Mouse (Mus musculus) neural tube, embryonic 14.5 days (tissue): ENCODE results near the gene Ube2o. TPM values are rescaled to one million over a fixed set of nuclear protein-coding genes. Genes with fewer than 3 reads are reported as not detected.

Source experiments
- ATAC-seq: fragments of 200-750 bp; cut with Nextera tagmentation; 2 replicates; pipeline ENCODE4 v1.8.0; 2017; ENCODE audit warnings: low read depth, mild to moderate bottlenecking, moderate TSS enrichment, moderate library complexity
- H3K27ac ChIP-seq: fragments of 300-500 bp; sonication (generic); 2 replicates; pipeline ENCODE4 v1.5.1; 2014; ENCODE audit warnings: low read depth, mild to moderate bottlenecking, control low read depth, low read length, moderate library complexity, mixed read lengths
- H3K27me3 ChIP-seq: fragments of 300-500 bp; sonication (generic); 2 replicates; pipeline ENCODE4 v1.6.1; 2014; ENCODE audit warnings: low read length; ENCODE audit not compliant: control insufficient read depth, insufficient read depth
- H3K36me3 ChIP-seq: fragments of 300-500 bp; sonication (generic); 2 replicates; pipeline ENCODE4 v1.6.1; 2014; ENCODE audit warnings: low read length, mixed read lengths; ENCODE audit not compliant: control insufficient read depth, insufficient read depth
- H3K4me1 ChIP-seq: fragments of 300-500 bp; sonication (generic); 2 replicates; pipeline ENCODE4 v1.6.1; 2014; ENCODE audit warnings: low read length; ENCODE audit not compliant: control insufficient read depth, insufficient read depth
- H3K4me2 ChIP-seq: fragments of 300-500 bp; sonication (generic); 2 replicates; pipeline ENCODE4 v1.6.1; 2014; ENCODE audit warnings: mild to moderate bottlenecking, low read depth, low read length, control low read depth
- H3K4me3 ChIP-seq: fragments of 300-500 bp; sonication (generic); 2 replicates; pipeline ENCODE4 v1.5.1; 2014; ENCODE audit warnings: low read depth, low read length, control low read depth, mixed read lengths
- H3K9ac ChIP-seq: fragments of 300-500 bp; sonication (generic); replicated peaks from 2 replicates; pipeline ENCODE4 v1.6.1; 2014; ENCODE audit warnings: low read depth, mild to moderate bottlenecking, control low read depth, low read length, mixed read lengths
- H3K9me3 ChIP-seq: fragments of 300-500 bp; sonication (generic); 2 replicates; pipeline ENCODE4 v1.6.1; 2016; ENCODE audit warnings: low read length; ENCODE audit not compliant: control insufficient read depth
- WGBS: fragments of 180-500 bp; shearing (Covaris S2); extraction: QIAGEN DNeasy Blood & Tissue Kit; methylation state at CpG from one replicate; pipeline ENCODE4 v1.1.7; 2014; 5-methylcytosine and 5-hydroxymethylcytosine counted together
- polyA plus RNA-seq: library from polyadenylated mRNA; unstranded; fragments of >200 nt; fragmentation: Nextera tagmentation; extraction: Ambion mirVana; gene quantifications from 2 replicates; pipeline ENCODE4 v1.2.1, GENCODE M21; 2014

The Ube2o gene
- polyA plus RNA-seq, 1 experiment from 2014 or later = 30.2 TPM

DNA sequence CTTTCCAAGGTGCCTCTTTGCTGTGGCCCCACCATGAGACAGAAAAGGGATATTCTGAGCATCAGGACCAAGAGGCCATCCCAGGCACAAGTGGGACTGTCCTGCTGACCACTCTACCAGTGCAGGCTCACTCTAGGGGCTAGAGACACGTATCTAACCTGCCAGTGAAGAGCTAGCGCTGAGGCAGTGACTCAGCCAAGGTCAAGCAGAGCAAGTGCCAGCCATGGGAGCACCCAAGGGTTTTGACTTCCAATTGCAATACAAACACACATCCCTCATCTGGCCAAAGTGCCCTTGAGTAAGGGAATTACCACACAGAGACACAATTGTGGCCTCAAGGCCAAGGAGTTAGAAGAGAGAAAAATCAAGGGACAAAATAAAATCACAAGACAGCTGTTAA is 5.9 kb downstream of the Ube2o start:
- no peak overlapping the region for H3K27ac ChIP-seq
- H3K9me3 ChIP-seq = no peaks in the 10 kb centered on the region
- no peak overlapping the region for H3K4me3 ChIP-seq
- 84% methylated on average over 2 of the region's 2 CpGs for WGBS
- no peaks in the 10 kb centered on the region for H3K36me3 ChIP-seq
- peaks cover 56% of the 10 kb centered on the region for H3K4me1 ChIP-seq
- no peak overlapping the region for H3K4me2 ChIP-seq
- no peak for ATAC-seq
- H3K9ac ChIP-seq = no peak overlapping the region
- H3K27me3 ChIP-seq = no peaks in the 10 kb centered on the region

DNA sequence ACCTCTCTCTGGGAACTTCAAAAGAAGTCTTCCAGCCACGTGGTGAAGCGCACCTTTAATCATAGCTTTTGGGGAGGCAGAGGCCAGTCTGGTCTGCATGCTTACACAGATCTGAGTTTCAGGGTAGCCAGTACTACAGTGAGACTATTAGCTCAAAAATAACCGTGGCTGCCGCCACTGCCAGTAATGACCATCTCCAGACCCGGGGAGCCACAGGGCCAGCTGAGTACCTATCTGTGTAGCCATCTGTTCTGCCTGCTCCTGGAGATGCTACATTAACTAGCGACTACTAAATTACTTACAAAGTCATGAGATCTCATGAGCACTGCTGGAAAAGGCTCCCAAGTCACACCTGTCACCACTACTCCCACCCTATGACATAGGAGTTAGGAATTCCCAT is 6.3 kb downstream of the Ube2o start:
- H3K36me3 ChIP-seq = no peaks in the 10 kb centered on the region
- WGBS = 44% methylated on average over 6 of the region's 6 CpGs
- H3K27me3 ChIP-seq = no peaks in the 10 kb centered on the region
- no peak overlapping the region for H3K4me3 ChIP-seq
- H3K9me3 ChIP-seq = no peaks in the 10 kb centered on the region
- H3K27ac ChIP-seq = no peak overlapping the region
- no peak overlapping the region for H3K9ac ChIP-seq
- no peak for ATAC-seq
- no peak overlapping the region for H3K4me2 ChIP-seq
- H3K4me1 ChIP-seq = peaks cover 54% of the 10 kb centered on the region

- no peak overlapping the region for H3K9ac ChIP-seq
- ATAC-seq = no peak
- WGBS = 56% methylated on average over 6 of the region's 6 CpGs
- H3K36me3 ChIP-seq = no peaks in the 10 kb centered on the region
- no peak overlapping the region for H3K27ac ChIP-seq
- no peak overlapping the region for H3K4me2 ChIP-seq
- H3K4me1 ChIP-seq = peaks cover 49% of the 10 kb centered on the region
- no peaks in the 10 kb centered on the region for H3K9me3 ChIP-seq
- no peak overlapping the region for H3K4me3 ChIP-seq
- H3K27me3 ChIP-seq = no peaks in the 10 kb centered on the region
Measured at GRCm38 (mm10) chr11:116574486-116574885, 6.8 kb downstream of the Ube2o start.

- H3K27ac ChIP-seq = no peak overlapping the region
- no peaks in the 10 kb centered on the region for H3K36me3 ChIP-seq
- ATAC-seq = no peak
- H3K9me3 ChIP-seq = no peaks in the 10 kb centered on the region
- H3K9ac ChIP-seq = 0 out of 2 replicates have a peak overlapping the region, but pooled peaks have one; percentile 16
- H3K4me1 ChIP-seq = peaks cover 35% of the 10 kb centered on the region
- H3K27me3 ChIP-seq = no peaks in the 10 kb centered on the region
- WGBS = 61% methylated on average over 12 of the region's 12 CpGs
- H3K4me3 ChIP-seq = no peak overlapping the region
- no peak overlapping the region for H3K4me2 ChIP-seq
Measured at GRCm38 (mm10) chr11:116572756-116573543, 8.3 kb downstream of the Ube2o start.

DNA sequence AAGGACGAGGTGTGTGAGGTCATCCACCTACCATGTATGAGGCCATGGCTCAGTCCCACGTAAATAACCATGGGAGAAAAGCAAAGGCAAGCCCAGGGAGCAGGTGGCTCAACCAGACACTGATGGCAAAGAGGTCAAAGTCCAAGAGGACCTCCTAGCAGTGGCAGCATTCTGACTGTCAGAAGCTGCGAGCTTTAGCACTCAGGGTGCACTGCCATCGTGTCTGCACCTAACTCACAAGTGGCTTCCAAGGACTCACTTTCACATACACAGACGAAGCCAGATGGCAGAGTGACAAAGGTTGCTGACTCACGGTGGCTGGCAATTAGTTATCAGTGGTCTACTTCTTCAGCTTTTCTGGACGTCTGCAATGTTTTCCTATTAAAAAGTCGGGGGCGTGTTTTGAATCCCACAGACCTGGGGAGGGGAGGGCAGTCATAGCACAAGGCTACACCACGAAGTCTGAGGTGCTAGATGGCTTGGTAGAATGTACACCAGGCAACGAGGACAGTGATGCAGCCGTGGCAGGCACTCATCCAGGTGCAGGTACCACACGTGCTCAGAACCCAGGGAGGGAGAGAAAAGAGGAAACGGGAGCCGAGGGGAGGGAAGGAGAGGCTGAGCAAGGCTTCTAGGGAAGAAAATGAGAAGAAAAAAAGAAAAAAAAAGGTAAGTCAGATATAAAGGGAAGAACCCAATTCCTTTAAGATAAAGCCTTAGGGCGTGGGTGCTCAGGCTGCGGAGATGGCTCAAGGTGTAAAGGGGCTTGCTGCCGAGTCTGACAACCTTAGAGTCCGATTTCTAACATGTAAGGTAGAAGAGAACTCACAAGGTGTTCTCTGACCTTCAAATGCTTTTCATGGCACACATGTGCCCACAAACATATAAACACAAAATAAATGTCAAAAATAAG is 9.2 kb downstream of the Ube2o start:
- H3K27ac ChIP-seq = no peak overlapping the region
- 84% methylated on average over 19 of the region's 19 CpGs for WGBS
- no peak for ATAC-seq
- H3K9me3 ChIP-seq = no peaks in the 10 kb centered on the region
- peaks cover 32% of the 10 kb centered on the region for H3K4me1 ChIP-seq
- no peak overlapping the region for H3K4me3 ChIP-seq
- no peaks in the 10 kb centered on the region for H3K27me3 ChIP-seq
- H3K9ac ChIP-seq = 0 out of 2 replicates have a peak overlapping the region, but pooled peaks have one; percentile 16
- no peak overlapping the region for H3K4me2 ChIP-seq
- no peaks in the 10 kb centered on the region for H3K36me3 ChIP-seq

- H3K4me1 ChIP-seq = peaks cover 26% of the 10 kb centered on the region
- no peak overlapping the region for H3K27ac ChIP-seq
- H3K4me3 ChIP-seq = no peak overlapping the region
- H3K27me3 ChIP-seq = no peaks in the 10 kb centered on the region
- H3K36me3 ChIP-seq = no peaks in the 10 kb centered on the region
- H3K9me3 ChIP-seq = no peaks in the 10 kb centered on the region
- WGBS = 83% methylated on average over 7 of the region's 7 CpGs
- no peak overlapping the region for H3K9ac ChIP-seq
- no peak overlapping the region for H3K4me2 ChIP-seq
- ATAC-seq = no peak
Measured at GRCm38 (mm10) chr11:116570821-116571220, 10.4 kb downstream of the Ube2o start.

GRCm38 (mm10) chr11:116567531-116567930 is 13.7 kb downstream of the Ube2o start:
- Histone ChIP-seq H3K9ac (no peak overlapping the region), H3K27ac (no peak overlapping the region), H3K36me3 (no peaks in the 10 kb centered on the region), H3K4me2 (no peak overlapping the region), H3K27me3 (no peaks in the 10 kb centered on the region), H3K9me3 (no peaks in the 10 kb centered on the region), H3K4me3 (no peak overlapping the region), H3K4me1 (no peaks in the 10 kb centered on the region; the same call in 1 of the 2 replicates)
- ATAC-seq = no peak
- WGBS = 79% methylated on average over 8 of the region's 8 CpGs

DNA sequence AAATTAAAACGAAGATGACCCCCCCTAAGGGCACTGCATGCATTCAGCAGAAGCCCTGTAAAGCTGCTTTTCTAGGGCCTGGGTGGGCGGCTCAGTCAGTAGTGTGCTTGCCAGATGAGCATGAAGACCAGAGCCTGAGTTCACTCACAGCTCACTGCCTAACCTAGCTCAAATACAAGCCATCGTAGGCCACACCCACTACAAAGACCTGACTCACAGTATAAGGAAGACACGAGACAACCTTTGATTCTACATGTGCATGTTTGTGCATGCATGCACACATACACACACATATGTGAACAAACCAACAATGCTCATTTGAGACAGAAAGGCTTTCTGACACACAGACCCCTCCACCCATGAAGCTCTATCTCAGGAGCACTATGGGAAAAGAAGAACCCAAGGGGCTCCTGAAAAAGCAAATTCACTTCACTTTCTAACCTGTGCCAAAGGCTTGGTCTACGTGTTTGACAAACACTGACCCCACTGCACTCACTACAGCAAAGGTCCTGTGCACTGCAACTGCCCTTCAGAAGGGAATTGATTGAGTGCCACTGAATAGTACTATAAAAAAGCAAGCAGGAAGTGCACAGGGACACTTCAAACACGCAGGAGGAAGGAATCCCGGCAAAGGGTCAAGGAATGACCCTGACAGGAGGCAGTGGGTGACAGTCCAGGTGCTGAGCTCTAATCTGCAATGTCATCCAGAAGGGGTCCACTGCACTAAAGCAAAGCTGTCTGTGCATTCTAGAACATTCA is 15.8 kb downstream of the Ube2o start:
- H3K36me3 ChIP-seq = no peaks in the 10 kb centered on the region
- no peak overlapping the region for H3K4me2 ChIP-seq
- no peaks in the 10 kb centered on the region for H3K9me3 ChIP-seq
- WGBS = 63% methylated on average over 7 of the region's 7 CpGs
- no peak overlapping the region for H3K27ac ChIP-seq
- ATAC-seq = no peak
- H3K4me3 ChIP-seq = no peak overlapping the region
- no peak overlapping the region for H3K9ac ChIP-seq
- no peaks in the 10 kb centered on the region for H3K27me3 ChIP-seq
- no peaks in the 10 kb centered on the region for H3K4me1 ChIP-seq
